Mouse (Mus musculus): ENCODE measurements around the gene Acbd6. TPM values are rescaled to one million over a fixed set of nuclear protein-coding genes. Genes with fewer than 3 reads are reported as not detected.

Gene Acbd6
- polyA plus RNA-seq, 1 experiment from 2014 or later: 34.3 TPM

DNA sequence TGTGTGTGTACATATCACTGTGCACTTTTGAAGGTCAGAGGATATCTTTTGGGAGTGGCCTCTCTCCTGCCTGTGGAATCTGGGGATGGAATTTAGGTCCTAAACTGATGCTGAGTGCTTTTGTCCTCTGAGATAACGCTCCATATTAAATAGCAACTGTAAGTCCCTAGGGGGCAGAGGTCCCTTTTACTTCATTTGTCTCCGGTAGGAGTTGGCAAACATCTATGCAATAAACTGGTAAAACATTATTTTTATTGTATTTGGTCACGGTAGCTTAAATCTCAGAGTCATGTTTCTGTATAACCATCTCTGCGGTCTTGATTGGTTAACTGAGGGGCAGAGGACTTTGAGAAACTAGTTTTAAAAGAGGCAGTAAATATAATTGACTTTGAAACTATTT lies 35.4 kb upstream of the Acbd6 start:
- DNase-seq (no peak), ATAC-seq (no peak)
- no peak overlapping the region for H3K9ac ChIP-seq (replicated peaks)
- H3K27ac ChIP-seq (ENCODE audit: low read depth): no peak overlapping the region
- no peaks in the 10 kb centered on the region for H3K36me3 ChIP-seq (replicated peaks; ENCODE audit: insufficient read depth, low read length)
- TF ChIP-seq EP300 (IDR thresholded peaks at IDR 0.05; ENCODE audit: low read depth): no peak
- no peak for TF ChIP-seq CTCF (IDR thresholded peaks at IDR 0.05; ENCODE audit: low read depth)
- no peaks in the 10 kb centered on the region for H3K9me3 ChIP-seq (ENCODE audit: low read length)
- H3K4me3 ChIP-seq (ENCODE audit: low read depth, low read length): no peak overlapping the region
- H3K4me2 ChIP-seq (ENCODE audit: low read depth, low read length): no peak overlapping the region
- no peaks in the 10 kb centered on the region for H3K4me1 ChIP-seq (ENCODE audit: insufficient read depth)
- H3K27me3 ChIP-seq (ENCODE audit: insufficient read depth, low read length): no peaks in the 10 kb centered on the region
- 78% methylated on average over 4 of the region's 4 CpGs for WGBS (ENCODE audit: insufficient replicate concordance)

- Histone ChIP-seq H3K4me3 (ENCODE audit: low read depth, low read length) (no peak overlapping the region), H3K9ac (replicated peaks) (no peak overlapping the region), H3K27me3 (ENCODE audit: insufficient read depth, low read length) (no peaks in the 10 kb centered on the region), H3K36me3 (replicated peaks; ENCODE audit: insufficient read depth, low read length) (no peaks in the 10 kb centered on the region), H3K4me1 (ENCODE audit: insufficient read depth) (no peaks in the 10 kb centered on the region), H3K9me3 (ENCODE audit: low read length) (no peaks in the 10 kb centered on the region), H3K27ac (ENCODE audit: low read depth) (no peak overlapping the region), H3K4me2 (ENCODE audit: low read depth, low read length) (no peak overlapping the region)
- no peak for TF ChIP-seq EP300 (IDR thresholded peaks at IDR 0.05; ENCODE audit: low read depth)
- TF ChIP-seq CTCF (IDR thresholded peaks at IDR 0.05; ENCODE audit: low read depth): no peak
- no peak for ATAC-seq
- DNase-seq: no peak
- 57% methylated on average over 5 of the region's 5 CpGs for WGBS (ENCODE audit: insufficient replicate concordance)
Observed at GRCm38 (mm10) chr1:155526176-155526575, 31.7 kb upstream of the Acbd6 start.

- no peak for DNase-seq
- Histone ChIP-seq H3K36me3 (replicated peaks; ENCODE audit: insufficient read depth, low read length) (no peaks in the 10 kb centered on the region), H3K9me3 (ENCODE audit: low read length) (no peaks in the 10 kb centered on the region), H3K27me3 (ENCODE audit: insufficient read depth, low read length) (no peaks in the 10 kb centered on the region), H3K9ac (replicated peaks) (no peak overlapping the region), H3K4me3 (ENCODE audit: low read depth, low read length) (no peak overlapping the region), H3K4me2 (ENCODE audit: low read depth, low read length) (no peak overlapping the region), H3K4me1 (ENCODE audit: insufficient read depth) (no peaks in the 10 kb centered on the region), H3K27ac (ENCODE audit: low read depth) (no peak overlapping the region)
- no peak for TF ChIP-seq CTCF (IDR thresholded peaks at IDR 0.05; ENCODE audit: low read depth)
- TF ChIP-seq EP300 (IDR thresholded peaks at IDR 0.05; ENCODE audit: low read depth): no peak
- 53% methylated on average over 12 of the region's 12 CpGs for WGBS (ENCODE audit: insufficient replicate concordance)
- no peak for ATAC-seq
Observed at GRCm38 (mm10) chr1:155527027-155527786, 30.7 kb upstream of the Acbd6 start.

GRCm38 (mm10) chr1:155527787-155528158 lies 30.1 kb upstream of the Acbd6 start:
- DNase-seq: no peak
- no peaks in the 10 kb centered on the region for H3K36me3 ChIP-seq (replicated peaks; ENCODE audit: insufficient read depth, low read length)
- no peak overlapping the region for H3K4me2 ChIP-seq (ENCODE audit: low read depth, low read length)
- no peak overlapping the region for H3K9ac ChIP-seq (replicated peaks)
- H3K27ac ChIP-seq (ENCODE audit: low read depth): no peak overlapping the region
- ATAC-seq: no peak
- H3K27me3 ChIP-seq (ENCODE audit: insufficient read depth, low read length): no peaks in the 10 kb centered on the region
- H3K9me3 ChIP-seq (ENCODE audit: low read length): no peaks in the 10 kb centered on the region
- TF ChIP-seq EP300 (IDR thresholded peaks at IDR 0.05; ENCODE audit: low read depth) (no peak), CTCF (IDR thresholded peaks at IDR 0.05; ENCODE audit: low read depth) (no peak)
- H3K4me1 ChIP-seq (ENCODE audit: insufficient read depth): no peaks in the 10 kb centered on the region
- WGBS (ENCODE audit: insufficient replicate concordance): 36% methylated on average over 8 of the region's 8 CpGs
- H3K4me3 ChIP-seq (ENCODE audit: low read depth, low read length): no peak overlapping the region

DNA sequence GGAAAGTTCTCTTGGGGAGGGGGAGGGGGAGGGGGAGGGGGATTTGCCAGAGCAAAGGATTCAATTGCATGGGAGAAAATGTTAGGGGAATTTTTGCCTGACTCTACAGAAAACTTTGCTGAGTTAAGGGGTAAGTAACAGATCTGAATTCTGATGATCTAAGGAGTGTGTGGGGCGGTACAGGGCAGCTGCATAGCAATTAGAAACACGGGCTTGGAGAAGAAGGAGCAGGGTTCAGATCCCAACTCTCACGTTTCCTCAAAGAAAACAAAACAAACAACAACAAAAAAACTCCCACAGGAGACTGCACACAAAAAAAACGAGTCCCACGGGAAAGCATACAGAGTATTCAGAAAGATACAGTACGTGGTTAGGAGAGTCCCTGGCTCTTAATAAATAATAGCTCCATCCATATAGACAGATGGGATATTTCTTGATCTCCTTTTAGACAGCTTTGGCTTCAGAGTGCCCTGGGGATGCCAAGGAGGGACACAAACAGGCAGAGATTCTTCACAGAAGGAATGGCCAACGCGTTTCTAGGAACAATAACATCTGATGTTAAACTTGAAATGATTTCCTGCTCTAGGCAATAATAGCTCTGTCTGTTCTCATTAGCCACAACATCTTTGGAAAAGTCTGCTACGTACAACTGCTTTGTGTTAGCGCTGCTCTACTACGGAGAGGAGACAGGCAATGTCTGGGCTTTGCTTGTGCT lies 29.4 kb upstream of the Acbd6 start:
- no peaks in the 10 kb centered on the region for H3K4me1 ChIP-seq (ENCODE audit: insufficient read depth)
- H3K9me3 ChIP-seq (ENCODE audit: low read length): no peaks in the 10 kb centered on the region
- no peak overlapping the region for H3K4me2 ChIP-seq (ENCODE audit: low read depth, low read length)
- ATAC-seq (no peak), DNase-seq (no peak)
- no peak for TF ChIP-seq EP300 (IDR thresholded peaks at IDR 0.05; ENCODE audit: low read depth)
- no peak for TF ChIP-seq CTCF (IDR thresholded peaks at IDR 0.05; ENCODE audit: low read depth)
- WGBS (ENCODE audit: insufficient replicate concordance): 51% methylated on average over 11 of the region's 11 CpGs
- no peaks in the 10 kb centered on the region for H3K36me3 ChIP-seq (replicated peaks; ENCODE audit: insufficient read depth, low read length)
- no peaks in the 10 kb centered on the region for H3K27me3 ChIP-seq (ENCODE audit: insufficient read depth, low read length)
- H3K9ac ChIP-seq (replicated peaks): no peak overlapping the region
- no peak overlapping the region for H3K4me3 ChIP-seq (ENCODE audit: low read depth, low read length)
- no peak overlapping the region for H3K27ac ChIP-seq (ENCODE audit: low read depth)

- ATAC-seq (no peak), DNase-seq (no peak)
Observed at GRCm38 (mm10) chr1:155529120-155529963, 28.6 kb upstream of the Acbd6 start.

More at GRCm38 (mm10) chr1:155529120-155529963, 28.6 kb upstream of the Acbd6 start:
- H3K9me3 ChIP-seq (ENCODE audit: low read length): no peaks in the 10 kb centered on the region
- TF ChIP-seq EP300 (IDR thresholded peaks at IDR 0.05; ENCODE audit: low read depth) (no peak), CTCF (IDR thresholded peaks at IDR 0.05; ENCODE audit: low read depth) (no peak)
- H3K4me2 ChIP-seq (ENCODE audit: low read depth, low read length): no peak overlapping the region
- no peak overlapping the region for H3K4me3 ChIP-seq (ENCODE audit: low read depth, low read length)
- H3K36me3 ChIP-seq (replicated peaks; ENCODE audit: insufficient read depth, low read length): no peaks in the 10 kb centered on the region
- no peaks in the 10 kb centered on the region for H3K4me1 ChIP-seq (ENCODE audit: insufficient read depth)
- no peak overlapping the region for H3K9ac ChIP-seq (replicated peaks)
- 75% methylated on average over 19 of the region's 19 CpGs for WGBS (ENCODE audit: insufficient replicate concordance)
- H3K27me3 ChIP-seq (ENCODE audit: insufficient read depth, low read length): no peaks in the 10 kb centered on the region
- no peak overlapping the region for H3K27ac ChIP-seq (ENCODE audit: low read depth)

All from liver, postnatal 0 days (tissue).